Mouse (Mus musculus): Measurements from ENCODE around the gene Mycl. TPM values are rescaled to one million over a fixed set of nuclear protein-coding genes. Genes with fewer than 3 reads are reported as not detected.

The Mycl gene
- 2.6 and 3.2 TPM in 2 replicates for polyA plus RNA-seq (2015; fragmentation: Nextera tagmentation; extraction: Ambion mirVana)

DNA sequence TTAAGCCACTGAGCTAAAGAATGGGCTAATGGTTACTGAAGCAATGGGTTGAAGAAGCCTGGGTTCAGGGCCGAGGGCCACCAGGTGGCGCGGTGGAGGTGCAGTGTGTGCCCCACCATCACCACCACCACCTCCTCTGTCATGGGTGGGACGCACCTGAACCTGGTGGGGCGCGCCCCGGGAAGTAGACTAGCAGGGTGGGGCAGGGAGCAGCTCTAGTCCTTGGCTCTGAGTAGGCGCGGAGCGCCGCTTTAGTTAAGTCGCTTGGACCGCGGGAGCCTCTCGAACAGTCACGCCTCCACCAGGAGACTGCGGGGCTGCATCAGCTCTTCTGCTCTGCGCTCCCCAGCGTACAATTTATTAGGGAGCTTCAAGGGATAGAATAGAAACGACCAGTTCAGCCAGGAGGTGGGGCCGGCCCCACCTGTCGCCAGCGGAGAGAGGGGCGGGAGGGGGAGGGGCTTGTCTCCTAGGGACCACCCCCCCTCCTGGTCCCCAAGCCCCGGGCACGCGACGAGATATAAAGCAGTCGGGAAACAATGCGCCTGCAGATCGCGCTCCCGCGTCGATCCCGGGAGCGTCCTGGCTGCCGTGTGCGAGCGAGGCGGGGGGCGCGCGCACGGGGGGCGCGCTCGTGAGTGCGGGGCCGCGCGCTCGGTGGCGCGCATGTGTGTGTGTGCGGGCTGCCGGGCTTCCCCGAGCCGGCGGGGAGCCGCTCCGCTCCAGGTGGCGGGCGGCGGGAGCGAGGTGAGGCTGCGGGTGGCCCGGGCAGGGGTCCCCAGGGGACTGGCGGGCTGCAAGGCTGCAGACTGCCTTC lies at the start of gene Mycl:
Mycl (plus strand) TSS at position 249 of the 817 bp plus-strand sequence.

DNA sequence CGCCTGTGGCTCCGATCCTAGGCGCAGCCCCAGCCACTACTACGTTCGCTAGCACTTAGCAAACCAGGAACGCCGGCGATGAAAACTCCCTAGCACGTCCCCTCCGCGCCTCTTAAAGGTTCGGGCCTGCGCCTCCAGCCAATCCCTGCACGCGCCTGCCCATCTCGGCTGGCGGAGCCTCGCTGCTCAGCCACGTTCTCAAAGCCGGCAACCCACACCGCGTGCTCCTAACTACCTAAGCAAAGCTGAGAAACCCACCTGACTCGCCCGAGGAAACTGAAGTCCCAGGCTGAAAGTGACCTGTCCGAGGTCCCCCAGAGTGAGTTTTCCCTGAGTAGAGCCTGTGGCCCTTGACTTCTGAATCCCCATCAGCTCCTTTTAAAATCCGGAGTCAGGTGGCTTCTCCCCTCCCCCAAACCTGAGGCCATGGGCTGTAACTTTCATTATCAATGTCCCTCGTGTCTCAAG lies 34.3 kb upstream of the Mycl start, which contains the start of gene Mfsd2a:
Mfsd2a (minus strand) TSS at position 89 of the 468 bp plus-strand sequence.

DNA sequence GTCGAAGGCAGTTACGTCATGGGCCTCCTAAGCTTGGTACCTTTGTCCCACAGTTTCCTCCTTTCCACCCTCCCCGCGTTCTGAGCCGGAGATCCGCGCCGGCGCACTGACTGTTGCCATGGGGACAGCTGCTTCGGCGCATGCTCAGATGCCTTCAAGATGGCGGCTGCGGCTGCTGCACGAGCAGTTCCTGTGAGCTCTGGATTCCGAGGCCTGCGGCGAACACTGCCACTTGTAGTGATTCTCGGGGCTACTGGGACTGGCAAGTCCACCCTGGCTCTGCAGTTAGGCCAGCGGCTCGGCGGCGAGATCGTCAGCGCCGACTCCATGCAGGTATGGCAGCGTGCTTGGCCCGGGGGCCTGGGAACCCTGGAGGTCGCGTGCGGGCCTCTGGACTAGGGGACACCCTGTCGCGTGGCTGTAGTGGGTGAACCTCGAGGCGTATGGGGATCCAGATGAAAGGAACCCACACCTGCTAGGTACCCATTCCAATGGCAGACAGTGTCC lies 21.1 kb downstream of the Mycl start, which contains the start of gene Trit1:
Trit1 (plus strand) TSS at position 147 of the 507 bp plus-strand sequence.

Other genes starting within 250 kb of the Mycl start
- gene Ppt1, start 159.4 kb upstream of the Mycl start, polyA plus RNA-seq (2015; fragmentation: Nextera tagmentation; extraction: Ambion mirVana), result 46.9 and 74.6 TPM in 2 replicates
- 43.7 and 45.7 TPM in 2 replicates for gene Cap1, start 109.6 kb upstream of the Mycl start, polyA plus RNA-seq (2015; fragmentation: Nextera tagmentation; extraction: Ambion mirVana)
- 0.91 and 1.1 TPM in 2 replicates for gene Mfsd2a, start 34.5 kb upstream of the Mycl start, polyA plus RNA-seq (2015; fragmentation: Nextera tagmentation; extraction: Ambion mirVana)
- 11.2 and 18.5 TPM in 2 replicates for gene Trit1, start 20.9 kb downstream of the Mycl start, polyA plus RNA-seq (2015; fragmentation: Nextera tagmentation; extraction: Ambion mirVana)
- gene Bmp8b, start 109.5 kb downstream of the Mycl start, polyA plus RNA-seq (2015; fragmentation: Nextera tagmentation; extraction: Ambion mirVana), result 0.08 and 0.13 TPM in 2 replicates
- not detected in 2 replicates for gene Oxct2b, start 120.6 kb downstream of the Mycl start, polyA plus RNA-seq (2015; fragmentation: Nextera tagmentation; extraction: Ambion mirVana)
- gene Ppie, start 144.3 kb downstream of the Mycl start, polyA plus RNA-seq (2015; fragmentation: Nextera tagmentation; extraction: Ambion mirVana), result 83.8 and 94.9 TPM in 2 replicates
- gene Hpcal4, start 187.6 kb downstream of the Mycl start, polyA plus RNA-seq (2015; fragmentation: Nextera tagmentation; extraction: Ambion mirVana), result 4.1 and 15.5 TPM in 2 replicates
- gene Nt5c1a, start 205.9 kb downstream of the Mycl start, polyA plus RNA-seq (2015; fragmentation: Nextera tagmentation; extraction: Ambion mirVana), result 1.0 and 1.6 TPM in 2 replicates
- 7.1 and 8.7 TPM in 2 replicates for gene Heyl, start 237.9 kb downstream of the Mycl start, polyA plus RNA-seq (2015; fragmentation: Nextera tagmentation; extraction: Ambion mirVana)